Mouse (Mus musculus): ENCODE measurements around the gene Olfr1134.
"Not testable (repeated sequence)": the region's sequence is repeated elsewhere in the genome, so short reads cannot be mapped to it uniquely, and the experiment has no call there.

Gene Olfr1134

GRCm38 (mm10) chr2:87658360-87658759 is at the start of gene Olfr1134:
Gene Olfr1134, minus strand, starts transcription at chr2:87658460.
- DNase-seq: no peak

- no peak for DNase-seq
These were observed 35.6 kb upstream of the Olfr1134 start, which contains the start of gene Olfr1136 for GRCm38 (mm10) chr2:87693847-87694246. Gene Olfr1136, minus strand, starts transcription at chr2:87693947.

- DNase-seq: no peak
These were observed 15.3 kb upstream of the Olfr1134 start, which contains the start of gene Olfr1135 for GRCm38 (mm10) chr2:87673564-87673963. Gene Olfr1135, minus strand, starts transcription at chr2:87673664.

GRCm38 (mm10) chr2:87647274-87647673 is 11.0 kb downstream of the Olfr1134 start, which contains the start of gene Olfr1133:
Gene Olfr1133, minus strand, starts transcription at chr2:87647374.
- DNase-seq: no peak

GRCm38 (mm10) chr2:87642441-87642840 is 15.8 kb downstream of the Olfr1134 start:
- DNase-seq: no peak

GRCm38 (mm10) chr2:87637435-87637834 is 20.8 kb downstream of the Olfr1134 start, which contains the start of gene Olfr1132:
Gene Olfr1132, minus strand, starts transcription at chr2:87637535.
- no peak for DNase-seq

GRCm38 (mm10) chr2:87626804-87627203 is 31.5 kb downstream of the Olfr1134 start, which contains the start of gene Olfr1131:
Gene Olfr1131, plus strand, starts transcription at chr2:87627104.
- no peak for DNase-seq

- DNase-seq: not testable (repeated sequence)
These were observed 52.3 kb downstream of the Olfr1134 start, which contains the start of gene Olfr1130 for GRCm38 (mm10) chr2:87605912-87606311. Gene Olfr1130, plus strand, starts transcription at chr2:87606212.

Data from kidney, adult 8-10 months (tissue).